Mouse (Mus musculus) ES-E14 (cell line): Measurements from ENCODE around the gene Marc2. TPM values are rescaled to one million over a fixed set of nuclear protein-coding genes. Genes with fewer than 3 reads are reported as not detected.

Experiments
- DNase-seq: peaks from one replicate; pipeline ENCODE4 v3.0.0-alpha.2; 2013; ENCODE audit warnings: low read depth, low spot score
- H3K27ac ChIP-seq: 2 replicates; pipeline ENCODE4 v1.5.1; 2012; ENCODE audit warnings: low read depth, mild to moderate bottlenecking, low read length, moderate library complexity, mixed read lengths; ENCODE audit not compliant: poor library complexity, insufficient read depth, severe bottlenecking
- H3K36me3 ChIP-seq: 2 replicates; pipeline ENCODE4 v1.6.1; 2012; ENCODE audit warnings: mild to moderate bottlenecking, low read length, moderate library complexity, mixed read lengths; ENCODE audit not compliant: control insufficient read depth, poor library complexity, insufficient read depth, severe bottlenecking
- H3K4me1 ChIP-seq, 2 experiments: fragments of 150-350 bp in 1 of 2; sonication (generic) in 1 of 2; 2 replicates each; pipeline ENCODE4 v1.6.1; 2012; ENCODE audit warnings: low read length in 2 of 2, mild to moderate bottlenecking in 1 of 2, mixed read lengths in 1 of 2; ENCODE audit not compliant: control insufficient read depth in 2 of 2, insufficient read depth in 2 of 2, poor library complexity in 1 of 2
- H3K4me3 ChIP-seq, 2 experiments: fragments of 150-350 bp in 1 of 2; sonication (generic) in 1 of 2; 2 replicates each; pipeline ENCODE4 v1.5.1; 2012; ENCODE audit warnings: low read length in 2 of 2, low read depth in 1 of 2, mild to moderate bottlenecking in 1 of 2, mixed read lengths in 1 of 2; ENCODE audit not compliant: insufficient read depth in 1 of 2, poor library complexity in 1 of 2, severe bottlenecking in 1 of 2
- H3K9ac ChIP-seq: 2 replicates; pipeline ENCODE4 v1.6.1; 2012; ENCODE audit warnings: low read depth, mild to moderate bottlenecking, low read length, mixed read lengths; ENCODE audit not compliant: poor library complexity, insufficient read depth, severe bottlenecking
- H3K9me3 ChIP-seq: fragments of 150-350 bp; sonication (generic); 2 replicates; pipeline ENCODE4 v1.6.1; 2012; ENCODE audit warnings: low read depth, mild to moderate bottlenecking, low read length; ENCODE audit not compliant: control insufficient read depth, insufficient read depth
- CHD2 ChIP-seq: IDR thresholded peaks from 2 replicates; pipeline ENCODE4 v1.6.1; 2014; ENCODE audit warnings: mild to moderate bottlenecking, low read depth, low read length, inconsistent platforms
- HCFC1 ChIP-seq: IDR thresholded peaks from 2 replicates; pipeline ENCODE4 v1.6.1; 2012; ENCODE audit warnings: low read length, inconsistent platforms, borderline replicate concordance; ENCODE audit not compliant: insufficient read depth
- MAFK ChIP-seq: IDR thresholded peaks from 2 replicates; pipeline ENCODE4 v1.6.1; 2014; ENCODE audit warnings: mild to moderate bottlenecking, low read depth, low read length, inconsistent platforms; ENCODE audit not compliant: insufficient read depth
- ZC3H11A ChIP-seq: IDR thresholded peaks from 2 replicates; pipeline ENCODE4 v1.6.1; 2012; ENCODE audit warnings: low read depth, mild to moderate bottlenecking, inconsistent platforms, low read length, borderline replicate concordance
- ZNF384 ChIP-seq: IDR thresholded peaks from 2 replicates; pipeline ENCODE4 v1.6.1; 2012; ENCODE audit warnings: low read depth, low read length, inconsistent platforms
- in situ Hi-C, 2 experiments: fragments of 600-800 bp; cut with MboI; formaldehyde crosslinking; loops; one replicate each; pipeline ENCODE4 v1.15.1; 2025; ENCODE audit warnings: low sequenced_read_pairs in 2 of 2, inconsistent platforms in 1 of 2; ENCODE audit not compliant: unreplicated experiment in 2 of 2
- total RNA-seq: library from RNA; depleted of rRNA; stranded (reverse); fragments of 300-350 nt; gene quantifications from 2 replicates; pipeline ENCODE4 v1.2.3, GENCODE M21; 2012

The Marc2 gene
- total RNA-seq, 1 experiment, result 58.1 TPM

DNA sequence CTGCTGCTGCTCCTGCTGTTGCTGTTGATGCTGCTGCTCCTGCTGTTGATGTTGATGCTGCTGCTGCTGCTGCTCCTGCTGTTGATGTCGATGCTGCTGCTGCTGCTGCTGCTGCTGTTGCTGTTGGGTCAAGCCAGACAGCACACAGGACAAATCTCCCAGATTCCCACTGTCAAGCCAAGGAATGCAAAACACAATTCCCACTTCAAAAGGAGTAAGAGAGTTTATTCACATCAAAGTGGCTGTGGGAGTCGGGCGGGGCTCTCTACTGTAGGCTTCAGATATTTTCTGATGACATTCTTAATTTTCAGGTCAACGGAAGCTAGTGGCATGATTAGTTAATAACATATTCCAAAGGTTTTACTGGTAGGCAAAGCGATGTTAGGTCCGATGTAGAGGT, 16.4 kb upstream of the Marc2 start:
- Histone ChIP-seq H3K9me3 (no peaks in the 10 kb centered on the region), H3K27ac (no peak overlapping the region), H3K9ac (no peak overlapping the region), H3K4me3 (no peak overlapping the region), H3K4me1 (no peaks in the 10 kb centered on the region), H3K36me3 (no peaks in the 10 kb centered on the region)
- in situ Hi-C loops, result no loop called here
- TF ChIP-seq CHD2 (no peak), ZNF384 (no peak), ZC3H11A (no peak), MAFK (no peak), HCFC1 (no peak)
- no peak for DNase-seq

DNA sequence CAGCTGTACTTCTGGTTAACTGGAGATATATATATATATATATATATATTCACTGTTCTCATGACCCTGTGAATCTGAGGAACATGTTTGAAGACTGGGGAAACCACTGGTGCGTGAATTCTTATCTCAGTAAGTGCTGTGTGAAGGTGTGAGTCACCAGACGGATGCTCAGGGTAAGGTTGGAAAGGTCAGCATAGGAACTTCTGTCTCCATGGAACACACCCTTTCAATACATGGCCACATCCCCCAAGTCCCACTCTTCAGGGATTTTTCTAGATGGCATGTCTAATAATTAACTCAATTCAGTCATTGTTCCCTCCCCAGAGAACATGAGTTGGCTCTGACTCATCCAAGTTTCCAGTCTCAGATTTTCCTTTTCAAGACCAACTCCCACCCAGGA, 15.3 kb upstream of the Marc2 start:
- H3K4me3 ChIP-seq, result no peak overlapping the region
- H3K27ac ChIP-seq, result no peak overlapping the region
- no peaks in the 10 kb centered on the region for H3K4me1 ChIP-seq
- in situ Hi-C loops, result no loop called here
- no peak overlapping the region for H3K9ac ChIP-seq
- TF ChIP-seq MAFK (no peak), ZNF384 (no peak), HCFC1 (no peak), ZC3H11A (no peak), CHD2 (no peak)
- H3K9me3 ChIP-seq, result no peaks in the 10 kb centered on the region
- no peak for DNase-seq
- no peaks in the 10 kb centered on the region for H3K36me3 ChIP-seq

DNA sequence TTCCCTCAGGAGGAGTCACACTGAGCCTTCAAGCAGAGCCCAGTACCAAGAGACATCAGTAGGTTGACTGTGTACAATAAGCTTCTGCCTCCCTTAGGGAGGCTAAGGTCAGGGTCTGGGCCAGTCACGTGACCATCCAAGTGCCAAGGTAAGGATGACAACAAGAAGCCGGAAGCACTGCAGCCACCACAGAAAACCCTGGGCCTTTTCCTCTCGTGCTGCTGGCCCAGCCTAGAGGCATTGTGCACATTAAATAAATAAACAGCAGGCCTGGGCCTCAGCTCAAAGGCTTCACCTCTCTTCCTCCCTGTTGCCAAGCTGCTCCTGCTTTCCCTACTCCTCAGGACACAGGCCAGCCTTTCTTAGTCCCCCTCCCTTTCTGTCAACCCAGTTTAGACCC, 14.0 kb upstream of the Marc2 start:
- no peak overlapping the region for H3K4me3 ChIP-seq
- in situ Hi-C loops, result no loop called here
- no peak overlapping the region for H3K27ac ChIP-seq
- no peak for TF ChIP-seq ZC3H11A
- no peak for TF ChIP-seq ZNF384
- H3K4me1 ChIP-seq, result no peaks in the 10 kb centered on the region
- H3K9me3 ChIP-seq, result no peaks in the 10 kb centered on the region
- no peak overlapping the region for H3K9ac ChIP-seq
- H3K36me3 ChIP-seq, result no peaks in the 10 kb centered on the region
- DNase-seq, result no peak

DNA sequence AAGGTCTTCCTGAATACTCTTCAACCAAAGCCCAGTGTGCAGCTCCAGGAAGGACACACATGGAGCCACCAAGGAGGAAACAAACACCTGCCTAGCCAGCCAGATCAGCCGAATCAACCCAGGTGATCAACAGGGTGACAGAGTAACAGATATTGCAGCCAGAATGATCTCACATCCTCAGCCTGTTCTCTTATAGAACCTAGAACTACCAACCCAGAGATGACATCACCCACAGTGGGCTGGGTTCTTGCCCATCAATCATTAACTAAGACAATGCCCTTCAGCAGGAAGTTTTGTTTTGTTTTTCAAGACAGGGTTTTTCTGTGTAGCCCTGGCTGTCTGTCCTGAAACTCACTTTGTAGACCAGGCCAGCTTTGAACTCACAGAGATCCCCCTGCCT, 12.0 kb upstream of the Marc2 start:
- in situ Hi-C loops, result no loop called here
- TF ChIP-seq HCFC1, result no peak
- TF ChIP-seq ZC3H11A, result no peak
- no peak for TF ChIP-seq ZNF384
- TF ChIP-seq CHD2, result no peak
- TF ChIP-seq MAFK, result no peak

DNA sequence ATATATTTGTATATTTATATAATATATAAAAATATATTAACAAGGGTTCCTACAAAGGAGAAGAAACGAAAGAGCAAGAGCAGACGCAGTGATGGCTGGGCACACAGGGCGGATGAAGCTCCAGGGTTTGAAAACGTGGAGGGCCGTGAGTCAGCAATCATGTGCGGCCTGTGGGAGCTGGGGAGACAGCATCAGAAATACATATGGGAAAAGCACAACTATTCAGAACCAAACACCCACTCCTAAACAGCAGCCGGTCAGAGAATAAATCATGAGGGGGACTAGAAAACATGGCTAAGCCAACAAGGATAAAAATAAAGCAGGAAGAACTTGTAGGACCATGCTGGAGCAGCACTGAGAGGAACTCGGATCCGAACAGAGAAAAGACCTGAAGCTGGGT, 11.0 kb upstream of the Marc2 start:
- in situ Hi-C loops, result no loop called here
- H3K4me1 ChIP-seq, result peaks cover 0 to 4% of the 10 kb centered on the region in 2 experiments; a peak in 2 of 4 replicates
- no peak overlapping the region for H3K9ac ChIP-seq
- TF ChIP-seq ZNF384, result no peak
- TF ChIP-seq ZC3H11A, result no peak
- TF ChIP-seq HCFC1, result no peak
- no peak for TF ChIP-seq CHD2
- no peak for TF ChIP-seq MAFK
- DNase-seq, result no peak
- no peaks in the 10 kb centered on the region for H3K9me3 ChIP-seq
- H3K36me3 ChIP-seq, result no peaks in the 10 kb centered on the region
- H3K4me3 ChIP-seq, result no peak overlapping the region
- no peak overlapping the region for H3K27ac ChIP-seq

More for the DNA sequence above, 12.0 kb upstream of the Marc2 start:
- peaks cover 0 to 4% of the 10 kb centered on the region in 2 experiments; a peak in 2 of 4 replicates for H3K4me1 ChIP-seq
- H3K9me3 ChIP-seq, result no peaks in the 10 kb centered on the region
- no peak overlapping the region for H3K9ac ChIP-seq
- DNase-seq, result no peak
- no peak overlapping the region for H3K27ac ChIP-seq
- H3K36me3 ChIP-seq, result no peaks in the 10 kb centered on the region
- H3K4me3 ChIP-seq, result no peak overlapping the region
